Mouse (Mus musculus): Measurements from ENCODE around the gene Adamtsl1.

GRCm38 (mm10) chr4:85724999-85725398, 211.0 kb downstream of the Adamtsl1 start:
- TF ChIP-seq POLR2A (IDR thresholded peaks at IDR 0.05; ENCODE audit: control insufficient read depth, extremely low read depth, insufficient read depth, low read length, poor library complexity) (no peak), CTCF (IDR thresholded peaks at IDR 0.05; ENCODE audit: borderline replicate concordance, control insufficient read depth, extremely low read depth, insufficient read depth, low read length, poor library complexity) (no peak)

Data from thymus, adult 2 months (tissue).